Comparison of ENCODE assay signal across 8 mouse cellular contexts in genomic region chr2:148407870-148408760, GRCm38 (mm10). TPM values are rescaled to one million over a fixed set of nuclear protein-coding genes. Genes with fewer than 3 reads are reported as not detected.
DNase-seq lines count a peak whose midpoint lies in the region; ATAC-seq and TF ChIP-seq lines count a peak whose summit lies in the region.

Thbd (minus strand) TSS chr2:148408188.

- H3K9ac ChIP-seq in heart, adult 2 months (ENCODE audit: low read depth, low read length), result peak within 1 kb of the TSS; percentile 81
- peak within 1 kb of the TSS; percentile 28; the same call in 1 of the 2 replicates for H3K9ac ChIP-seq in liver, embryonic 16.5 days (ENCODE audit: low read depth, low read length)
- peak within 1 kb of the TSS; percentile 40 for H3K9ac ChIP-seq in neural tube, embryonic 12.5 days

- H3K4me1 ChIP-seq in heart, adult 2 months (ENCODE audit: control insufficient read depth, insufficient read depth, low read length), result peaks cover 6% of the 10 kb centered on the region
- peaks cover 6% of the 10 kb centered on the region for H3K4me1 ChIP-seq in liver, embryonic 16.5 days (ENCODE audit: control insufficient read depth, low read depth, low read length)
- peaks cover 22% of the 10 kb centered on the region for H3K4me1 ChIP-seq in neural tube, embryonic 12.5 days

- TF ChIP-seq EP300 in heart, adult 2 months (IDR thresholded peaks at IDR 0.05; ENCODE audit: insufficient read depth, low read depth, low read length), result peak; percentile 77; the same call in 1 of the 2 replicates

- TF ChIP-seq POLR2A in heart, adult 2 months (IDR thresholded peaks at IDR 0.05; ENCODE audit: insufficient read depth, low read depth, low read length), result peak; percentile 99

- intact Hi-C loops in heart, adult 2 months (cut with DNase I), result loop anchor here (5.0 to 10.0 kb wide), 8 partner anchors 61 to 467 kb away; partner anchors contain the start of gene Cst3

- H3K27me3 ChIP-seq in heart, adult 2 months (ENCODE audit: control insufficient read depth, insufficient read depth, low read length), result no peaks in the 10 kb centered on the region
- peaks cover 24% of the 10 kb centered on the region for H3K27me3 ChIP-seq in liver, embryonic 16.5 days (ENCODE audit: control insufficient read depth, insufficient read depth, low read depth, low read length)
- H3K27me3 ChIP-seq in neural tube, embryonic 12.5 days (replicated peaks), result peaks cover 44% of the 10 kb centered on the region

- peak within 1 kb of the TSS; percentile 51 for H3K4me3 ChIP-seq in heart, adult 2 months
- H3K4me3 ChIP-seq in liver, embryonic 16.5 days (ENCODE audit: low read depth, low read length), result peak within 1 kb of the TSS; percentile 50
- H3K4me3 ChIP-seq in neural tube, embryonic 12.5 days, result peak within 1 kb of the TSS; percentile 33

- peak; percentile 74 for DNase-seq in adipocyte (ENCODE audit: low spot score)
- DNase-seq in embryo, embryonic 10.5 days (ENCODE audit: low spot score), result peak; percentile 71
- peak; percentile 86 to 92 for DNase-seq in heart, adult 2 months
- peak; percentile 78 for DNase-seq in kidney, adult 11 months
- DNase-seq in thymus, postnatal 14 days, result peak; percentile 30
- DNase-seq in right cerebral cortex, postnatal 25 days, result no peak

- peak; percentile 40; the same call in 1 of the 2 replicates for TF ChIP-seq CTCF in heart, adult 2 months (IDR thresholded peaks at IDR 0.05)

- peak; percentile 65 for ATAC-seq in liver, embryonic 16.5 days (ENCODE audit: low read depth)
- peak; percentile 27; the same call in 1 of the 2 replicates for ATAC-seq in neural tube, embryonic 12.5 days (ENCODE audit: low FRiP score, low read depth)

- H3K27ac ChIP-seq in heart, adult 2 months, result peak within 1 kb of the TSS; percentile 91
- H3K27ac ChIP-seq in liver, embryonic 16.5 days (ENCODE audit: low read length), result 0 out of 2 replicates have a peak within 1 kb of the TSS, but pooled peaks have one; percentile 24
- no peak within 1 kb of the TSS for H3K27ac ChIP-seq in neural tube, embryonic 12.5 days

- H3K36me3 ChIP-seq in heart, adult 2 months (ENCODE audit: control insufficient read depth, insufficient read depth, low read length), result peaks cover 5% of the 10 kb centered on the region
- no peaks in the 10 kb centered on the region for H3K36me3 ChIP-seq in liver, embryonic 16.5 days (ENCODE audit: control insufficient read depth, insufficient read depth)
- no peaks in the 10 kb centered on the region for H3K36me3 ChIP-seq in neural tube, embryonic 12.5 days

- H3K79me2 ChIP-seq in heart, adult 2 months (replicated peaks; ENCODE audit: control insufficient read depth, insufficient read depth, low read length), result no peaks in the 10 kb centered on the region

- 3% methylated on average over 35 of the region's 35 CpGs for WGBS in heart, adult 2 months
- under 1% methylated on average over 35 of the region's 35 CpGs for WGBS in liver, embryonic 16.5 days (ENCODE audit: insufficient replicate concordance)
- WGBS in neural tube, embryonic 12.5 days, result 3% methylated on average over 35 of the region's 35 CpGs

- peak within 1 kb of the TSS; percentile 57 for H3K4me2 ChIP-seq in liver, embryonic 16.5 days (ENCODE audit: low read depth, low read length)
- peak within 1 kb of the TSS; percentile 72 for H3K4me2 ChIP-seq in neural tube, embryonic 12.5 days (replicated peaks)

- H3K9me3 ChIP-seq in liver, embryonic 16.5 days (replicated peaks; ENCODE audit: control insufficient read depth, low read length), result no peaks in the 10 kb centered on the region
- H3K9me3 ChIP-seq in neural tube, embryonic 12.5 days, result no peaks in the 10 kb centered on the region

RNA-seq across cellular contexts. Expression of gene Thbd, which starts in this region (rescaled TPM):
- total RNA-seq in heart, adult 2 months (2021), result 10 to 100 TPM; 41.7 to 47.8 TPM
- 38.9 and 65.0 TPM in 2 replicates for polyA plus RNA-seq in heart, adult 2 months (2012; rRNA removed)
- polyA plus RNA-seq in liver, embryonic 16.5 days (2015; fragmentation: Nextera tagmentation; extraction: Ambion mirVana), result 1.5 and 1.7 TPM in 2 replicates
- polyA plus RNA-seq in neural tube, embryonic 12.5 days (2016; fragmentation: Nextera tagmentation; extraction: Ambion mirVana), result 8.0 and 9.0 TPM in 2 replicates

Comparison
In these comparisons a context has a peak if more than half of its experiments do, and no peak if none do; other contexts are left out.
1. H3K9ac ChIP-seq: peak in every context shown above with its lines; median percentile 81 in heart, adult 2 months; 40 in neural tube, embryonic 12.5 days; 28 in liver, embryonic 16.5 days.